Mouse (Mus musculus) Muller cell, postnatal 12 days (primary cell): ENCODE results near the gene Fgf18.
A peak's percentile ranks its signal among the peaks of the same experiment; 100 is the strongest.

Source experiments
- DNase-seq: peaks from one replicate; pipeline ENCODE4 v3.0.0-alpha.2; 2015; ENCODE audit errors: inconsistent ontology term

The Fgf18 gene

GRCm38 (mm10) chr11:33151128-33151779, 4.1 kb upstream of the Fgf18 start:
- no peak for DNase-seq

- no peak for DNase-seq
Measured at GRCm38 (mm10) chr11:33150364-33150763, 3.2 kb upstream of the Fgf18 start.

GRCm38 (mm10) chr11:33149453-33149852, 2.3 kb upstream of the Fgf18 start:
- no peak for DNase-seq

- no peak for DNase-seq
Measured at GRCm38 (mm10) chr11:33149088-33149436, 1.9 kb upstream of the Fgf18 start.

GRCm38 (mm10) chr11:33148338-33149087, 1.3 kb upstream of the Fgf18 start:
- DNase-seq = peak; percentile 86

GRCm38 (mm10) chr11:33147572-33148337, 555 bp upstream of the Fgf18 start:
- DNase-seq = peak; percentile 59

- peak; percentile 50 for DNase-seq
Measured at GRCm38 (mm10) chr11:33146651-33147131, 509 bp downstream of the Fgf18 start.

GRCm38 (mm10) chr11:33146143-33146497, 1.1 kb downstream of the Fgf18 start:
- peak; percentile 85 for DNase-seq

- DNase-seq = no peak
Measured at GRCm38 (mm10) chr11:33145201-33146142, 1.7 kb downstream of the Fgf18 start.

GRCm38 (mm10) chr11:33143906-33144305, 3.3 kb downstream of the Fgf18 start:
- DNase-seq = peak; percentile 64

- peak; percentile 30 for DNase-seq
Measured at GRCm38 (mm10) chr11:33142801-33143200, 4.4 kb downstream of the Fgf18 start.

- no peak for DNase-seq
Measured at GRCm38 (mm10) chr11:33140111-33140460, 7.1 kb downstream of the Fgf18 start.

- DNase-seq = no peak
Measured at GRCm38 (mm10) chr11:33139458-33140110, 7.6 kb downstream of the Fgf18 start.

GRCm38 (mm10) chr11:33138686-33139085, 8.5 kb downstream of the Fgf18 start:
- no peak for DNase-seq

- DNase-seq = no peak
Measured at GRCm38 (mm10) chr11:33134391-33134986, 12.7 kb downstream of the Fgf18 start.

GRCm38 (mm10) chr11:33132619-33133338, 14.4 kb downstream of the Fgf18 start:
- no peak for DNase-seq

- DNase-seq = no peak
Measured at GRCm38 (mm10) chr11:33127058-33127457, 20.1 kb downstream of the Fgf18 start.

- DNase-seq = peak; percentile 80
Measured at GRCm38 (mm10) chr11:33122575-33123268, 24.5 kb downstream of the Fgf18 start.

- no peak for DNase-seq
Measured at GRCm38 (mm10) chr11:33119556-33119955, 27.6 kb downstream of the Fgf18 start.
